Mouse (Mus musculus): ENCODE measurements around the gene Uxs1.

Uxs1 gene

DNA sequence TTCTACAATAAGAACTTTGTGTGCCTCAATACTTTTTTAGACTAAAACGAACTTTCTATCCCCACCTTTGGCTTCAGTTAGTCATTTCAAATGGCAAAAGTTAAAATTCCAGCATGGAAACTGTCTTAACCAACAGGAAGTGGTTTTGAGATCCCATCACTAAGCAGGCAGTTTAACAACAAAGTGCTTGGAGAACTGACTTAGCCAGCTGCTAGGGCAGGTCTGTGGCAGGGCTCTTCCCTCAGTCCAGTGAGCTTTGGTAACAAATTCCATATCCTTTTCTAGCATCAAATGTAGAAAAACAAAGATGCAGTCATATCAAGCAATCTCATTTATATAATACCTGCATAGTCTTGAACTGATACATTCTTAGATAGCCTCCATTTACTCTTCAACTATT, 105.1 kb downstream of the Uxs1 start:
- DNase-seq (ENCODE audit: low spot score): no peak

DNA sequence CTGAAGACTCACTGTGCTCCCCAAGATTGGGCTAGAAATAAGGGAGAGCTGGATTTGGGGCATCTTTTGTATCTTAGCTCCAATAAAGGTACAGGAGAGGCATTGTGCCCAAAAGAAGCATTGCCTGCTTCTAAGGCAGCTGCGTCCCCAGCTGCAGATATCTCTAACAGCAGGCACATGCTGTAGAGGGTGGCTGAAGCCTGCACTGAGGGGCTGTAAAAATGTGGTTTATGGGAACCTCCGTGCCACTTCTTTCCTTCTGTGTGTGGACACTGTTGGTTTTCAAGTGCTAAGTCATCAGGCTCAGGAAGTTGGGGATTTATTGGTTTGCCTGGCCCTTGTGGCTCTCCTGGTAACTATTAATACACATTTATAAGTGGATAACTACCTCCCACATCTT, 108.8 kb downstream of the Uxs1 start:
- DNase-seq (ENCODE audit: low spot score): no peak

DNA sequence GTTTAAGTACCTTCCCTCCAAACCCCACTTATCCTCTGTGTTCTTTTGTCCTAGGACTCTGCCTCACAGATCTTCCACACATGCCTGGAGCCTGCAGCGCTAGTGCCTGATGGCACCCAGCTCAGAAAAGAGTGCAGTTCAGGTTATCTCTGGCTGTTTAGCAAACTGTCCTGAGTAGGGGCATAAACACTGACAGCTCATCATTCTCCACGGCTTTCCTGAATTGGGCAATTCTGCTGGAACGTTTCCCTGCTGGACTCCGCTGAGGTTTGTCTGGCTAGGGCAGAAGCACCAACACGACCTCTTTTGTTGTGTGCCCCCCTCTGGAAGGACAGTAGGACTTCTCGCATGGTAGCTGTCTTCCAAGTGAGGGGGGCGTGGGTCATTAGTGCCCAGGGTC, 109.6 kb downstream of the Uxs1 start:
- no peak for DNase-seq (ENCODE audit: low spot score)

DNA sequence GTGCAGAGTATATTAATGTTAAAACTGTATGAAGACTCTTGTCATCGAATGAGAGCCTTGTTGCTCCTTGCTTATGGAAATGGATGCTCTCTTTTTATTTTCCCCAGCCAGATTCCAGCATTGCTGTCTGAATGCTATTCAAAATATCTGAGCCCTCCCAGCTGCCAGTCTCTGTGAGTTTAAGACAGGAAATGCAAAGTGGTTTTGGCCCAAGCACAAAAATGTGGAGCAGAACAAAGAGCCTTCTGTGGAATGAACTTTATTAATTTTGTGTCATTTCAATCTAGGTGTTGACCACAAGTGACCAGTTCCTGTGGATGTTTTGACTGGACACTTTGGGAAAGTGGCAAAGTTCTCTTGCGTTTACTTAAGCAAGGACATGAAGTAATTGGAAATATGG, 112.8 kb downstream of the Uxs1 start:
- DNase-seq (ENCODE audit: low spot score): no peak

DNA sequence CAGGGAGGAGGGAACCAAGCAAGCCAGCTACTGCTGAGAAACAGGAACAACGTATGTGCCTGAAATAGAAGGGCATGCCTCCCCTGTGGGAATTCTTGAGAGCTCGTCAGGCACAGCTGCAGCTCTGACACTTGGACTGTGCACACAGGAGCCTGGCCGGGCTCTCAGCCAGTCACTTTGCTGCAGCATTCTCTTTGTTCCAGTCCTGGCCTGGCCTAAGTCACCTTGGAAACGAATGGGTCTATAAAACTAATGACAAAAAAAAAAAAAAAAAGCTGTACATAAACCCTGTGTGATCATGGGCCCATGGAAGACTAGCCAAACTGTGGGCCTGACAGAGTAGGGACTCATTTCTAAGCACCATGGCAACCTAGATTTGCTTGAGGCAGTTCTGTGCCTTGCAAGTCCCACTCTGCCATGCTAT, 129.0 kb downstream of the Uxs1 start:
- DNase-seq (ENCODE audit: low spot score): no peak

Measured in urinary bladder, postnatal 14 days (tissue).